Mouse (Mus musculus): ENCODE data around the gene Tubd1. TPM values are rescaled to one million over a fixed set of nuclear protein-coding genes. Genes with fewer than 3 reads are reported as not detected.

Gene Tubd1
- polyA plus RNA-seq, 1 experiment from 2014 or later, result 4.7 TPM

- Histone ChIP-seq H3K36me3 (ENCODE audit: control insufficient read depth, insufficient read depth) (peaks cover 14% of the 10 kb centered on the region; the same call in 1 of the 2 replicates), H3K4me1 (replicated peaks; ENCODE audit: control insufficient read depth, insufficient read depth, low read length) (no peaks in the 10 kb centered on the region), H3K27me3 (replicated peaks; ENCODE audit: control insufficient read depth, insufficient read depth, low read length) (no peaks in the 10 kb centered on the region), H3K27ac (ENCODE audit: low read depth, low read length) (peak overlapping the region; percentile 91; the same call in 1 of the 2 replicates), H3K9ac (ENCODE audit: low read depth, low read length) (peak overlapping the region; percentile 95; the same call in 1 of the 2 replicates), H3K4me3 (ENCODE audit: low read depth, low read length) (peak overlapping the region; percentile 85), H3K9me3 (ENCODE audit: control insufficient read depth) (no peaks in the 10 kb centered on the region), H3K4me2 (replicated peaks; ENCODE audit: low read depth) (peak overlapping the region; percentile 66)
- ATAC-seq, result no peak
- WGBS, result 78% methylated on average over 8 of the region's 8 CpGs
- TF ChIP-seq CTCF (IDR thresholded peaks at IDR 0.05; ENCODE audit: low read depth), result no peak
Observed at GRCm38 (mm10) chr11:86545556-86545955, 765 bp downstream of the Tubd1 start.

- Histone ChIP-seq H3K4me3 (ENCODE audit: low read depth, low read length) (no peak overlapping the region), H3K4me2 (replicated peaks; ENCODE audit: low read depth) (no peak overlapping the region), H3K27ac (ENCODE audit: low read depth, low read length) (no peak overlapping the region), H3K9me3 (ENCODE audit: control insufficient read depth) (no peaks in the 10 kb centered on the region), H3K36me3 (ENCODE audit: control insufficient read depth, insufficient read depth) (peaks cover 16% of the 10 kb centered on the region; the same call in 1 of the 2 replicates), H3K27me3 (replicated peaks; ENCODE audit: control insufficient read depth, insufficient read depth, low read length) (no peaks in the 10 kb centered on the region), H3K9ac (ENCODE audit: low read depth, low read length) (no peak overlapping the region), H3K4me1 (replicated peaks; ENCODE audit: control insufficient read depth, insufficient read depth, low read length) (no peaks in the 10 kb centered on the region)
- ATAC-seq, result no peak
- 87% methylated on average over 1 of the region's 1 CpGs for WGBS
- peak; percentile 45 for TF ChIP-seq CTCF (IDR thresholded peaks at IDR 0.05; ENCODE audit: low read depth)
Observed at GRCm38 (mm10) chr11:86547412-86547811, 2.6 kb downstream of the Tubd1 start.

GRCm38 (mm10) chr11:86553525-86553924 lies 8.7 kb downstream of the Tubd1 start:
- H3K36me3 ChIP-seq (ENCODE audit: control insufficient read depth, insufficient read depth), result peaks cover 48% of the 10 kb centered on the region
- no peaks in the 10 kb centered on the region for H3K4me1 ChIP-seq (replicated peaks; ENCODE audit: control insufficient read depth, insufficient read depth, low read length)
- H3K4me3 ChIP-seq (ENCODE audit: low read depth, low read length), result no peak overlapping the region
- H3K27me3 ChIP-seq (replicated peaks; ENCODE audit: control insufficient read depth, insufficient read depth, low read length), result no peaks in the 10 kb centered on the region
- no peak overlapping the region for H3K4me2 ChIP-seq (replicated peaks; ENCODE audit: low read depth)
- no peak overlapping the region for H3K9ac ChIP-seq (ENCODE audit: low read depth, low read length)
- no peak for TF ChIP-seq CTCF (IDR thresholded peaks at IDR 0.05; ENCODE audit: low read depth)
- ATAC-seq, result no peak
- no peak overlapping the region for H3K27ac ChIP-seq (ENCODE audit: low read depth, low read length)
- H3K9me3 ChIP-seq (ENCODE audit: control insufficient read depth), result no peaks in the 10 kb centered on the region
- 89% methylated on average over 6 of the region's 6 CpGs for WGBS

GRCm38 (mm10) chr11:86558258-86558657 lies 13.5 kb downstream of the Tubd1 start:
- H3K36me3 ChIP-seq (ENCODE audit: control insufficient read depth, insufficient read depth), result peaks cover 53% of the 10 kb centered on the region
- no peak for ATAC-seq
- WGBS, result 95% methylated on average over 4 of the region's 4 CpGs
- H3K27ac ChIP-seq (ENCODE audit: low read depth, low read length), result no peak overlapping the region
- no peak overlapping the region for H3K4me3 ChIP-seq (ENCODE audit: low read depth, low read length)
- H3K4me2 ChIP-seq (replicated peaks; ENCODE audit: low read depth), result no peak overlapping the region
- no peaks in the 10 kb centered on the region for H3K4me1 ChIP-seq (replicated peaks; ENCODE audit: control insufficient read depth, insufficient read depth, low read length)
- no peaks in the 10 kb centered on the region for H3K9me3 ChIP-seq (ENCODE audit: control insufficient read depth)
- no peak for TF ChIP-seq CTCF (IDR thresholded peaks at IDR 0.05; ENCODE audit: low read depth)
- no peak overlapping the region for H3K9ac ChIP-seq (ENCODE audit: low read depth, low read length)
- no peaks in the 10 kb centered on the region for H3K27me3 ChIP-seq (replicated peaks; ENCODE audit: control insufficient read depth, insufficient read depth, low read length)

GRCm38 (mm10) chr11:86568425-86568824 lies 23.6 kb downstream of the Tubd1 start:
- peak; percentile 85 for TF ChIP-seq CTCF (IDR thresholded peaks at IDR 0.05; ENCODE audit: low read depth)
- Histone ChIP-seq H3K36me3 (ENCODE audit: control insufficient read depth, insufficient read depth) (no peaks in the 10 kb centered on the region; the same call in 1 of the 2 replicates), H3K9ac (ENCODE audit: low read depth, low read length) (no peak overlapping the region), H3K27ac (ENCODE audit: low read depth, low read length) (no peak overlapping the region), H3K27me3 (replicated peaks; ENCODE audit: control insufficient read depth, insufficient read depth, low read length) (no peaks in the 10 kb centered on the region), H3K4me1 (replicated peaks; ENCODE audit: control insufficient read depth, insufficient read depth, low read length) (no peaks in the 10 kb centered on the region), H3K4me2 (replicated peaks; ENCODE audit: low read depth) (no peak overlapping the region), H3K4me3 (ENCODE audit: low read depth, low read length) (no peak overlapping the region), H3K9me3 (ENCODE audit: control insufficient read depth) (no peaks in the 10 kb centered on the region)
- WGBS, result 52% methylated on average over 3 of the region's 3 CpGs
- ATAC-seq, result peak; percentile 58

- Histone ChIP-seq H3K4me3 (ENCODE audit: low read depth, low read length) (no peak overlapping the region), H3K9ac (ENCODE audit: low read depth, low read length) (no peak overlapping the region), H3K4me2 (replicated peaks; ENCODE audit: low read depth) (no peak overlapping the region), H3K27me3 (replicated peaks; ENCODE audit: control insufficient read depth, insufficient read depth, low read length) (no peaks in the 10 kb centered on the region), H3K36me3 (ENCODE audit: control insufficient read depth, insufficient read depth) (no peaks in the 10 kb centered on the region), H3K27ac (ENCODE audit: low read depth, low read length) (no peak overlapping the region), H3K9me3 (ENCODE audit: control insufficient read depth) (no peaks in the 10 kb centered on the region), H3K4me1 (replicated peaks; ENCODE audit: control insufficient read depth, insufficient read depth, low read length) (no peaks in the 10 kb centered on the region)
- 33% methylated on average over 9 of the region's 9 CpGs for WGBS
- no peak for TF ChIP-seq CTCF (IDR thresholded peaks at IDR 0.05; ENCODE audit: low read depth)
- no peak for ATAC-seq
Observed at GRCm38 (mm10) chr11:86570261-86570746, 25.5 kb downstream of the Tubd1 start.

All from intestine, postnatal 0 days (tissue).